Mouse (Mus musculus): ENCODE data around the gene Neurod6. TPM values are rescaled to one million over a fixed set of nuclear protein-coding genes. Genes with fewer than 3 reads are reported as not detected.
A peak's percentile ranks its signal among the peaks of the same experiment; 100 is the strongest.
"Not testable (repeated sequence)": the region's sequence is repeated elsewhere in the genome, so short reads cannot be mapped to it uniquely, and the experiment has no call there.

The Neurod6 gene
- 0.09 TPM in 1 of 2 replicates, not detected in the other for polyA plus RNA-seq (2016; fragmentation: Nextera tagmentation; extraction: Ambion mirVana)

GRCm38 (mm10) chr6:55680974-55681373 lies at the start of gene Neurod6:
Gene Neurod6 (minus strand): TSS chr6:55681263.
- no peaks in the 10 kb centered on the region for H3K36me3 ChIP-seq (replicated peaks)
- no peak within 1 kb of the TSS for H3K4me3 ChIP-seq
- peaks cover 21% of the 10 kb centered on the region for H3K4me1 ChIP-seq
- no peak within 1 kb of the TSS for H3K27ac ChIP-seq (replicated peaks)
- DNase-seq (ENCODE audit: low spot score) = no peak
- H3K27me3 ChIP-seq (replicated peaks; ENCODE audit: low read depth, poor library complexity, severe bottlenecking) = peaks cover 43% of the 10 kb centered on the region
- WGBS = 78% methylated on average over 4 of the region's 4 CpGs
- H3K9me3 ChIP-seq = no peaks in the 10 kb centered on the region

- H3K4me3 ChIP-seq = no peak overlapping the region
- no peaks in the 10 kb centered on the region for H3K36me3 ChIP-seq (replicated peaks)
- DNase-seq (ENCODE audit: low spot score) = peak; percentile 73
- no peaks in the 10 kb centered on the region for H3K27me3 ChIP-seq (replicated peaks; ENCODE audit: low read depth, poor library complexity, severe bottlenecking)
- 24% methylated on average over 5 of the region's 5 CpGs for WGBS
- no peaks in the 10 kb centered on the region for H3K9me3 ChIP-seq
- no peaks in the 10 kb centered on the region for H3K4me1 ChIP-seq
- H3K27ac ChIP-seq (replicated peaks) = no peak overlapping the region
Measured at GRCm38 (mm10) chr6:55717209-55717608, 36.1 kb upstream of the Neurod6 start.

- WGBS = 92% methylated on average over 6 of the region's 6 CpGs
- H3K36me3 ChIP-seq (replicated peaks) = no peaks in the 10 kb centered on the region
- H3K27me3 ChIP-seq (replicated peaks; ENCODE audit: low read depth, poor library complexity, severe bottlenecking) = no peaks in the 10 kb centered on the region
- no peak for DNase-seq (ENCODE audit: low spot score)
- no peak overlapping the region for H3K4me3 ChIP-seq
- H3K9me3 ChIP-seq = no peaks in the 10 kb centered on the region
- H3K27ac ChIP-seq (replicated peaks) = no peak overlapping the region
- no peaks in the 10 kb centered on the region for H3K4me1 ChIP-seq
Measured at GRCm38 (mm10) chr6:55715446-55715845, 34.4 kb upstream of the Neurod6 start.

GRCm38 (mm10) chr6:55710913-55711312 lies 29.9 kb upstream of the Neurod6 start:
- not testable (repeated sequence) for H3K9me3 ChIP-seq; H3K4me1 ChIP-seq; H3K27me3 ChIP-seq (replicated peaks; ENCODE audit: low read depth, poor library complexity, severe bottlenecking); H3K27ac ChIP-seq (replicated peaks); DNase-seq (ENCODE audit: low spot score); H3K4me3 ChIP-seq; H3K36me3 ChIP-seq (replicated peaks)
- 96% methylated on average over 4 of the region's 4 CpGs for WGBS

GRCm38 (mm10) chr6:55704759-55705104 lies 23.7 kb upstream of the Neurod6 start:
- Histone ChIP-seq H3K36me3 (replicated peaks) (no peaks in the 10 kb centered on the region), H3K4me1 (no peaks in the 10 kb centered on the region), H3K4me3 (no peak overlapping the region), H3K27ac (replicated peaks) (no peak overlapping the region), H3K27me3 (replicated peaks; ENCODE audit: low read depth, poor library complexity, severe bottlenecking) (no peaks in the 10 kb centered on the region), H3K9me3 (no peaks in the 10 kb centered on the region)
- no peak for DNase-seq (ENCODE audit: low spot score)
- 94% methylated on average over 1 of the region's 1 CpGs for WGBS

- Histone ChIP-seq H3K36me3 (replicated peaks) (no peaks in the 10 kb centered on the region), H3K4me3 (no peak overlapping the region), H3K27me3 (replicated peaks; ENCODE audit: low read depth, poor library complexity, severe bottlenecking) (no peaks in the 10 kb centered on the region), H3K4me1 (no peaks in the 10 kb centered on the region), H3K9me3 (no peaks in the 10 kb centered on the region), H3K27ac (replicated peaks) (no peak overlapping the region)
- DNase-seq (ENCODE audit: low spot score) = no peak
- WGBS = 93% methylated on average over 8 of the region's 8 CpGs
Measured at GRCm38 (mm10) chr6:55704061-55704758, 23.1 kb upstream of the Neurod6 start.

- DNase-seq (ENCODE audit: low spot score) = no peak
- no peak overlapping the region for H3K4me3 ChIP-seq
- no peaks in the 10 kb centered on the region for H3K4me1 ChIP-seq
- no peaks in the 10 kb centered on the region for H3K9me3 ChIP-seq
- WGBS = 53% methylated on average over 4 of the region's 4 CpGs
- no peaks in the 10 kb centered on the region for H3K27me3 ChIP-seq (replicated peaks; ENCODE audit: low read depth, poor library complexity, severe bottlenecking)
- no peak overlapping the region for H3K27ac ChIP-seq (replicated peaks)
- no peaks in the 10 kb centered on the region for H3K36me3 ChIP-seq (replicated peaks)
Measured at GRCm38 (mm10) chr6:55700392-55701386, 19.6 kb upstream of the Neurod6 start.

- Histone ChIP-seq H3K4me1 (no peaks in the 10 kb centered on the region), H3K4me3 (no peak overlapping the region), H3K9me3 (no peaks in the 10 kb centered on the region), H3K27ac (replicated peaks) (no peak overlapping the region), H3K27me3 (replicated peaks; ENCODE audit: low read depth, poor library complexity, severe bottlenecking) (no peaks in the 10 kb centered on the region), H3K36me3 (replicated peaks) (no peaks in the 10 kb centered on the region)
- no peak for DNase-seq (ENCODE audit: low spot score)
- 88% methylated on average over 2 of the region's 2 CpGs for WGBS
Measured at GRCm38 (mm10) chr6:55690015-55690531, 9.0 kb upstream of the Neurod6 start.

- Histone ChIP-seq H3K4me3 (no peak overlapping the region), H3K36me3 (replicated peaks) (no peaks in the 10 kb centered on the region), H3K27me3 (replicated peaks; ENCODE audit: low read depth, poor library complexity, severe bottlenecking) (peaks cover 19% of the 10 kb centered on the region), H3K9me3 (no peaks in the 10 kb centered on the region), H3K4me1 (peaks cover 13% of the 10 kb centered on the region), H3K27ac (replicated peaks) (no peak overlapping the region)
- 71% methylated on average over 4 of the region's 4 CpGs for WGBS
- no peak for DNase-seq (ENCODE audit: low spot score)
Measured at GRCm38 (mm10) chr6:55683506-55683905, 2.4 kb upstream of the Neurod6 start.

GRCm38 (mm10) chr6:55682886-55683285 lies 1.8 kb upstream of the Neurod6 start:
- Histone ChIP-seq H3K27me3 (replicated peaks; ENCODE audit: low read depth, poor library complexity, severe bottlenecking) (peaks cover 25% of the 10 kb centered on the region), H3K4me3 (no peak overlapping the region), H3K27ac (replicated peaks) (no peak overlapping the region), H3K9me3 (no peaks in the 10 kb centered on the region), H3K4me1 (peaks cover 13% of the 10 kb centered on the region), H3K36me3 (replicated peaks) (no peaks in the 10 kb centered on the region)
- 79% methylated on average over 7 of the region's 7 CpGs for WGBS
- no peak for DNase-seq (ENCODE audit: low spot score)

- H3K9me3 ChIP-seq = no peaks in the 10 kb centered on the region
- 92% methylated on average over 7 of the region's 7 CpGs for WGBS
- H3K27ac ChIP-seq (replicated peaks) = no peak overlapping the region
- no peaks in the 10 kb centered on the region for H3K36me3 ChIP-seq (replicated peaks)
- H3K27me3 ChIP-seq (replicated peaks; ENCODE audit: low read depth, poor library complexity, severe bottlenecking) = peaks cover 58% of the 10 kb centered on the region
- no peak overlapping the region for H3K4me3 ChIP-seq
- DNase-seq (ENCODE audit: low spot score) = no peak
- peaks cover 21% of the 10 kb centered on the region for H3K4me1 ChIP-seq
Measured at GRCm38 (mm10) chr6:55678571-55679185, 2.4 kb downstream of the Neurod6 start.

GRCm38 (mm10) chr6:55677326-55677725 lies 3.7 kb downstream of the Neurod6 start:
- no peaks in the 10 kb centered on the region for H3K36me3 ChIP-seq (replicated peaks)
- no peak for DNase-seq (ENCODE audit: low spot score)
- H3K4me1 ChIP-seq = peaks cover 21% of the 10 kb centered on the region
- H3K27me3 ChIP-seq (replicated peaks; ENCODE audit: low read depth, poor library complexity, severe bottlenecking) = peaks cover 58% of the 10 kb centered on the region
- no peaks in the 10 kb centered on the region for H3K9me3 ChIP-seq
- H3K4me3 ChIP-seq = peak overlapping the region; percentile 59
- H3K27ac ChIP-seq (replicated peaks) = no peak overlapping the region
- 20% methylated on average over 8 of the region's 8 CpGs for WGBS
